Mouse (Mus musculus): ENCODE data around the gene Pdzrn4. TPM values are rescaled to one million over a fixed set of nuclear protein-coding genes. Genes with fewer than 3 reads are reported as not detected.

Gene Pdzrn4
- polyA plus RNA-seq, 1 experiment, result 0.62 TPM

GRCm38 (mm10) chr15:92594721-92595120, 198.0 kb downstream of the Pdzrn4 start:
- TF ChIP-seq CTCF (IDR thresholded peaks at IDR 0.05; ENCODE audit: borderline replicate concordance, control insufficient read depth, extremely low read depth, insufficient read depth, low read length, poor library complexity), result no peak
- TF ChIP-seq POLR2A (IDR thresholded peaks at IDR 0.05; ENCODE audit: control insufficient read depth, extremely low read depth, insufficient read depth, low read length, poor library complexity), result no peak
- DNase-seq, result no peak

GRCm38 (mm10) chr15:92597011-92597780, 200.5 kb downstream of the Pdzrn4 start:
- Histone ChIP-seq H3K4me1 (replicated peaks; ENCODE audit: control insufficient read depth, insufficient read depth, low read length) (no peaks in the 10 kb centered on the region), H3K36me3 (ENCODE audit: control insufficient read depth, insufficient read depth, low read length) (no peaks in the 10 kb centered on the region), H3K27me3 (ENCODE audit: control insufficient read depth, insufficient read depth, low read length) (no peaks in the 10 kb centered on the region), H3K4me3 (ENCODE audit: control insufficient read depth, insufficient read depth, low read length) (no peak overlapping the region), H3K27ac (ENCODE audit: control insufficient read depth, insufficient read depth, low read length) (no peak overlapping the region)
- no peak for TF ChIP-seq CTCF (IDR thresholded peaks at IDR 0.05; ENCODE audit: borderline replicate concordance, control insufficient read depth, extremely low read depth, insufficient read depth, low read length, poor library complexity)
- no peak for TF ChIP-seq POLR2A (IDR thresholded peaks at IDR 0.05; ENCODE audit: control insufficient read depth, extremely low read depth, insufficient read depth, low read length, poor library complexity)
- DNase-seq, result no peak
- WGBS, result 6% methylated on average over 20 of the region's 20 CpGs

More at GRCm38 (mm10) chr15:92594721-92595120, 198.0 kb downstream of the Pdzrn4 start:
- no peak overlapping the region for H3K27ac ChIP-seq (ENCODE audit: control insufficient read depth, insufficient read depth, low read length)
- no peaks in the 10 kb centered on the region for H3K4me1 ChIP-seq (replicated peaks; ENCODE audit: control insufficient read depth, insufficient read depth, low read length)
- H3K27me3 ChIP-seq (ENCODE audit: control insufficient read depth, insufficient read depth, low read length), result no peaks in the 10 kb centered on the region
- no peak overlapping the region for H3K4me3 ChIP-seq (ENCODE audit: control insufficient read depth, insufficient read depth, low read length)
- 47% methylated on average over 2 of the region's 2 CpGs for WGBS
- no peaks in the 10 kb centered on the region for H3K36me3 ChIP-seq (ENCODE audit: control insufficient read depth, insufficient read depth, low read length)

GRCm38 (mm10) chr15:92598380-92599295, 202.0 kb downstream of the Pdzrn4 start:
- no peak for TF ChIP-seq CTCF (IDR thresholded peaks at IDR 0.05; ENCODE audit: borderline replicate concordance, control insufficient read depth, extremely low read depth, insufficient read depth, low read length, poor library complexity)
- no peak for TF ChIP-seq POLR2A (IDR thresholded peaks at IDR 0.05; ENCODE audit: control insufficient read depth, extremely low read depth, insufficient read depth, low read length, poor library complexity)
- Histone ChIP-seq H3K4me1 (replicated peaks; ENCODE audit: control insufficient read depth, insufficient read depth, low read length) (no peaks in the 10 kb centered on the region), H3K4me3 (ENCODE audit: control insufficient read depth, insufficient read depth, low read length) (no peak overlapping the region), H3K36me3 (ENCODE audit: control insufficient read depth, insufficient read depth, low read length) (no peaks in the 10 kb centered on the region), H3K27ac (ENCODE audit: control insufficient read depth, insufficient read depth, low read length) (no peak overlapping the region), H3K27me3 (ENCODE audit: control insufficient read depth, insufficient read depth, low read length) (no peaks in the 10 kb centered on the region)
- no peak for DNase-seq
- 10% methylated on average over 18 of the region's 18 CpGs for WGBS

DNA sequence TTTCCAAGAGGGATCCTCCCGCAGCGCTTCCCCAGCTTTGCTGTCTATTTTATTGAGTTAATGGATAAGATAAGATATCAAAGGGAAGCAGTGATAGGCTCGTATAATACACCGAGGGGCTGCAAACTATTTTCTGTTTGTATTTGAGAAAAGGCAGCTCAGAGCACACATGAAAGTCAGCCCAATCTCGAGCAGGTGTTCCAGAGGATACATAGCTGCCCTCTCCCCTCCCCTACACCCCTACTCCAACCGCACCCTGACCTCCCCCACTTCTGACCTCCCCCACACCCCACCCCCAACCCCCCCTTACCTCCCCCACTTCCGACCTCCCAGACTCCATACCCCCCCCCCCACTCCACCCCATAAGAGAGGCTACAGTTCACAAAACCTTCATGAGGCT, 202.7 kb downstream of the Pdzrn4 start:
- no peak overlapping the region for H3K27ac ChIP-seq (ENCODE audit: control insufficient read depth, insufficient read depth, low read length)
- no peaks in the 10 kb centered on the region for H3K36me3 ChIP-seq (ENCODE audit: control insufficient read depth, insufficient read depth, low read length)
- 28% methylated on average over 7 of the region's 7 CpGs for WGBS
- no peak for DNase-seq
- H3K4me3 ChIP-seq (ENCODE audit: control insufficient read depth, insufficient read depth, low read length), result no peak overlapping the region
- TF ChIP-seq POLR2A (IDR thresholded peaks at IDR 0.05; ENCODE audit: control insufficient read depth, extremely low read depth, insufficient read depth, low read length, poor library complexity) (no peak), CTCF (IDR thresholded peaks at IDR 0.05; ENCODE audit: borderline replicate concordance, control insufficient read depth, extremely low read depth, insufficient read depth, low read length, poor library complexity) (no peak)
- no peaks in the 10 kb centered on the region for H3K4me1 ChIP-seq (replicated peaks; ENCODE audit: control insufficient read depth, insufficient read depth, low read length)
- H3K27me3 ChIP-seq (ENCODE audit: control insufficient read depth, insufficient read depth, low read length), result no peaks in the 10 kb centered on the region

- Histone ChIP-seq H3K4me3 (ENCODE audit: control insufficient read depth, insufficient read depth, low read length) (no peak overlapping the region), H3K36me3 (ENCODE audit: control insufficient read depth, insufficient read depth, low read length) (no peaks in the 10 kb centered on the region), H3K4me1 (replicated peaks; ENCODE audit: control insufficient read depth, insufficient read depth, low read length) (no peaks in the 10 kb centered on the region), H3K27ac (ENCODE audit: control insufficient read depth, insufficient read depth, low read length) (no peak overlapping the region), H3K27me3 (ENCODE audit: control insufficient read depth, insufficient read depth, low read length) (no peaks in the 10 kb centered on the region)
- 92% methylated on average over 3 of the region's 3 CpGs for WGBS
- TF ChIP-seq POLR2A (IDR thresholded peaks at IDR 0.05; ENCODE audit: control insufficient read depth, extremely low read depth, insufficient read depth, low read length, poor library complexity) (no peak), CTCF (IDR thresholded peaks at IDR 0.05; ENCODE audit: borderline replicate concordance, control insufficient read depth, extremely low read depth, insufficient read depth, low read length, poor library complexity) (no peak)
- DNase-seq, result no peak
These were observed 214.2 kb downstream of the Pdzrn4 start for GRCm38 (mm10) chr15:92610866-92611265.

DNA sequence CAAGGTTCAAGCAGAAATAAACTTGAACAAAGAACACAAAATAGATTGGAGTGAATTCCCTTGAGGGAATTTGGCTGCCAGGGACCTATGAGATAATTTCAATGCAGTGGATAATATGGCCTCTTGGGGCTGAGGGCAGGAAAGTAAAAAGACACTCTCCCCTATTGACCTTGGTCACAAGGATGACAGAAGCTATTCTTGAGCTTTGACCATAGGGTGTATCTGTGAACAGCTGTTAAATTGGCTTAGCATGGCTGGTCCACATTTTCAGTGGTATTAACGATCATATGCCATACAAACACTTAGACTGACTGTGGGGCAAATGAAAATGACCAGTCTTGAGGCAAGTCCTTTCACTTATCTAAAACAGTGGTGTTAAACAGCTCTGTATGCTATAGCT, 215.7 kb downstream of the Pdzrn4 start:
- TF ChIP-seq CTCF (IDR thresholded peaks at IDR 0.05; ENCODE audit: borderline replicate concordance, control insufficient read depth, extremely low read depth, insufficient read depth, low read length, poor library complexity) (no peak), POLR2A (IDR thresholded peaks at IDR 0.05; ENCODE audit: control insufficient read depth, extremely low read depth, insufficient read depth, low read length, poor library complexity) (no peak)
- 89% methylated on average over 1 of the region's 1 CpGs for WGBS
- Histone ChIP-seq H3K36me3 (ENCODE audit: control insufficient read depth, insufficient read depth, low read length) (no peaks in the 10 kb centered on the region), H3K4me1 (replicated peaks; ENCODE audit: control insufficient read depth, insufficient read depth, low read length) (no peaks in the 10 kb centered on the region), H3K4me3 (ENCODE audit: control insufficient read depth, insufficient read depth, low read length) (no peak overlapping the region), H3K27ac (ENCODE audit: control insufficient read depth, insufficient read depth, low read length) (no peak overlapping the region), H3K27me3 (ENCODE audit: control insufficient read depth, insufficient read depth, low read length) (no peaks in the 10 kb centered on the region)
- no peak for DNase-seq
